15 mouse cellular contexts compared by ENCODE assay signal in genomic region chr10:48405071-48405470, GRCm38 (mm10).
A peak's percentile ranks its signal among the peaks of the same experiment; 100 is the strongest.
DNase-seq lines count a peak whose midpoint lies in the region.
"Had no signal": no experiment of that assay in that cellular context is flagged by ENCODE, and none has a peak within 500 bp of the region (broad histone marks: within the 10 kb centered on the region; RNA-seq: fewer than 3 reads in every experiment).

No protein-coding gene starts in this region.

- intact Hi-C loops in heart, postnatal 14 days (cut with DNase I), result no loop called here

- DNase-seq in heart, adult 11 months, result peak; percentile 67
- DNase-seq in heart, postnatal 14 days, result no peak
- DNase-seq in kidney, adult 9 months, result peak; percentile 62
- no peak for DNase-seq in kidney, adult 18-20 months
- DNase-seq in R1 (ENCODE audit: low read depth, low spot score), result peak; percentile 62
- no peak for DNase-seq in gastrocnemius, postnatal 10 days
- DNase-seq: adrenal gland, postnatal 10 days; adrenal gland, postnatal 36 days; cerebellum, adult 18-20 months; cerebellum, adult 9-10 months; cerebellum, postnatal 25 days; forebrain, postnatal 0 days; gastrocnemius, adult 2 months; gastrocnemius, postnatal 25 days; heart, adult 2 months had no signal

Comparison
In these comparisons a context has a peak if more than half of its experiments do, and no peak if none do; other contexts are left out.
1. DNase-seq: peak in heart, adult 11 months (single experiment), kidney, adult 9 months (single experiment) and R1 (single experiment); none in heart, postnatal 14 days (0 of 2), kidney, adult 18-20 months (single experiment) and gastrocnemius, postnatal 10 days (single experiment).